Mouse (Mus musculus) limb, embryonic 14.5 days (tissue): ENCODE data around the gene Sox5. TPM values are rescaled to one million over a fixed set of nuclear protein-coding genes. Genes with fewer than 3 reads are reported as not detected.

ENCODE experiments used
- ATAC-seq: fragments of 200-750 bp; cut with Nextera tagmentation; 2 replicates; pipeline ENCODE4 v1.8.0; 2017; ENCODE audit warnings: low read depth, moderate number of reproducible peaks, moderate TSS enrichment; ENCODE audit not compliant: low FRiP score
- DNase-seq: peaks from one replicate; pipeline ENCODE4 v3.0.0-alpha.2; 2015; ENCODE audit warnings: low spot score
- H3K27ac ChIP-seq: fragments of 300-500 bp; sonication (generic); replicated peaks from 2 replicates; pipeline ENCODE4 v1.5.1; 2014; ENCODE audit warnings: low read depth, mild to moderate bottlenecking, low read length, moderate library complexity, mixed read lengths
- H3K27me3 ChIP-seq: fragments of 300-500 bp; sonication (generic); 2 replicates; pipeline ENCODE4 v1.6.1; 2014; ENCODE audit warnings: low read length, mixed read lengths; ENCODE audit not compliant: control insufficient read depth, insufficient read depth
- H3K36me3 ChIP-seq: fragments of 300-500 bp; sonication (generic); 2 replicates; pipeline ENCODE4 v1.6.1; 2014; ENCODE audit warnings: mild to moderate bottlenecking, low read length, moderate library complexity, mixed read lengths; ENCODE audit not compliant: control insufficient read depth, insufficient read depth
- H3K4me1 ChIP-seq: fragments of 300-500 bp; sonication (generic); 2 replicates; pipeline ENCODE4 v1.6.1; 2014; ENCODE audit warnings: antibody characterized with exemption, low read length, mixed read lengths; ENCODE audit not compliant: control insufficient read depth, insufficient read depth
- H3K4me2 ChIP-seq: fragments of 300-500 bp; sonication (generic); replicated peaks from 2 replicates; pipeline ENCODE4 v1.6.1; 2014; ENCODE audit warnings: low read depth, mild to moderate bottlenecking, low read length, moderate library complexity; ENCODE audit not compliant: severe bottlenecking
- H3K4me3 ChIP-seq: fragments of 300-500 bp; sonication (generic); replicated peaks from 2 replicates; pipeline ENCODE4 v1.5.1; 2014; ENCODE audit warnings: low read length
- H3K9ac ChIP-seq: fragments of 300-500 bp; sonication (generic); 2 replicates; pipeline ENCODE4 v1.6.1; 2014; ENCODE audit warnings: mild to moderate bottlenecking, low read depth, low read length, moderate library complexity; ENCODE audit not compliant: severe bottlenecking
- H3K9me3 ChIP-seq: fragments of 300-500 bp; sonication (generic); 2 replicates; pipeline ENCODE4 v1.6.1; 2016; ENCODE audit warnings: low read length; ENCODE audit not compliant: control insufficient read depth
- POLR2A ChIP-seq: fragments of 200-500 bp; IDR thresholded peaks from 2 replicates; pipeline ENCODE4 v1.8.0; 2012; ENCODE audit warnings: inconsistent platforms, mild to moderate bottlenecking, moderate library complexity, borderline replicate concordance; ENCODE audit not compliant: insufficient read depth, insufficient read length; ENCODE audit errors: extremely low read depth
- WGBS: fragments of 180-500 bp; shearing (Covaris S2); extraction: QIAGEN DNeasy Blood & Tissue Kit; methylation state at CpG from one replicate; pipeline ENCODE4 v1.1.7; 2014; 5-methylcytosine and 5-hydroxymethylcytosine counted together
- polyA plus RNA-seq, 2 experiments: library from polyadenylated mRNA; depleted of rRNA in 1 of 2; stranded (reverse) in 1 of 2; unstranded in 1 of 2; fragments of >200 nt; fragmentation: Nextera tagmentation in 1 of 2; extraction: Ambion mirVana in 1 of 2; gene quantifications; 2 replicates each; pipeline versions ENCODE4 v1.2.1 to v1.2.3; 2012 to 2014

Gene Sox5
- polyA plus RNA-seq, 2 experiments: 20.6 to 32.8 TPM

DNA sequence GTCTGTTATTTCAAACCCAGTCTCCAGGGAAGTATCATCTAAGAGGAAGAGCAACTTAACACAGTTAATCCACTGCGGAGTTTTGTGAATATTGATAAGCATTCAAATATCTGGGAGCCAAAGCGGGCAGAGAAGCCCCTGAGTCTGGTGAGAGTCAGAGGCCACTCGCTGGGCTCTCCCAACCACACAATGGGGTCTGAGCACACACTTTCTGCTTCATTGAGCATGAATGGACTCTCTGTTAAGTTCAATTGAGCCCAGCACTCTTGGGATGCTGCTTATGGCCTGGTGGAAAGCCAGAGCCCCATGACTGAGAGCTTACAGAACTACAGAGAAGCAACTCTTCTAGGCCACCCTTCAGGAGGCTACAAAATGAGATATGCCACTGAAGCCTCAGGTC, 221.6 kb downstream of the Sox5 start:
- TF ChIP-seq POLR2A: no peak

GRCm38 (mm10) chr6:144553476-144553875, 228.3 kb downstream of the Sox5 start:
- no peak overlapping the region for H3K27ac ChIP-seq
- no peak overlapping the region for H3K9ac ChIP-seq
- WGBS: 61% methylated on average over 6 of the region's 6 CpGs
- no peaks in the 10 kb centered on the region for H3K9me3 ChIP-seq
- DNase-seq: no peak
- no peak overlapping the region for H3K4me3 ChIP-seq
- no peaks in the 10 kb centered on the region for H3K27me3 ChIP-seq
- H3K4me1 ChIP-seq: no peaks in the 10 kb centered on the region
- H3K36me3 ChIP-seq: no peaks in the 10 kb centered on the region
- no peak for TF ChIP-seq POLR2A
- H3K4me2 ChIP-seq: no peak overlapping the region
- ATAC-seq: no peak

More for the DNA sequence above, 221.6 kb downstream of the Sox5 start:
- H3K27ac ChIP-seq: no peak overlapping the region
- WGBS: 93% methylated on average over 3 of the region's 3 CpGs
- H3K36me3 ChIP-seq: no peaks in the 10 kb centered on the region
- H3K27me3 ChIP-seq: no peaks in the 10 kb centered on the region
- ATAC-seq (no peak), DNase-seq (no peak)
- H3K9me3 ChIP-seq: no peaks in the 10 kb centered on the region
- no peak overlapping the region for H3K4me3 ChIP-seq
- no peak overlapping the region for H3K9ac ChIP-seq
- no peak overlapping the region for H3K4me2 ChIP-seq
- H3K4me1 ChIP-seq: no peaks in the 10 kb centered on the region

- H3K9me3 ChIP-seq: no peaks in the 10 kb centered on the region
- no peak overlapping the region for H3K27ac ChIP-seq
- H3K9ac ChIP-seq: no peak overlapping the region
- WGBS: 93% methylated on average over 8 of the region's 8 CpGs
- no peak for TF ChIP-seq POLR2A
- H3K4me1 ChIP-seq: no peaks in the 10 kb centered on the region
- ATAC-seq: no peak
- no peak overlapping the region for H3K4me2 ChIP-seq
- H3K4me3 ChIP-seq: no peak overlapping the region
- H3K36me3 ChIP-seq: no peaks in the 10 kb centered on the region
- no peak for DNase-seq
- no peaks in the 10 kb centered on the region for H3K27me3 ChIP-seq
Observed at GRCm38 (mm10) chr6:144548991-144549390, 232.8 kb downstream of the Sox5 start.

GRCm38 (mm10) chr6:144547141-144547540, 234.6 kb downstream of the Sox5 start:
- Histone ChIP-seq H3K36me3 (no peaks in the 10 kb centered on the region), H3K9me3 (no peaks in the 10 kb centered on the region), H3K4me3 (no peak overlapping the region), H3K27ac (no peak overlapping the region), H3K27me3 (no peaks in the 10 kb centered on the region), H3K4me2 (no peak overlapping the region), H3K9ac (no peak overlapping the region), H3K4me1 (no peaks in the 10 kb centered on the region)
- ATAC-seq (no peak), DNase-seq (no peak)
- TF ChIP-seq POLR2A: no peak

DNA sequence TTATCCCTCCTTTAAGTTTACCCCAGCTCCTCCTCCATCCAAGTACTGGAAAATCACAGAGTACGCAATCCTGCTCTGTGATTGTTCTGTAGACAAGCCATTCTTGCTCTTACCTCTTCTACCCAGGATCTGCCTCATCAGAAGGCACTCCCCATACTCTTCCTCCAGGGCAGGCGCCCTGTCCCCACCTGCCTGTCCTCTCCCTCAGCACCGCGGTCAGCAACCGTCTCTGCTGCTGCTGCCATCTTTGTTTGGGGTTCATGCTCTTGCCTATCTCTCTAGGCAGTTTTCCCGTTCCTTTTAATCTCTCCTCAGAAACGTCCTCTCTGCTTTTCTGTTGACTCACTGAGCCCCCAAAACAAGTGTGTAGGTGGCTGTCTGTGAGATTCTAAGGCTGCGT, 236.2 kb downstream of the Sox5 start:
- no peak overlapping the region for H3K9ac ChIP-seq
- ATAC-seq: no peak
- no peak for DNase-seq
- no peaks in the 10 kb centered on the region for H3K27me3 ChIP-seq
- no peaks in the 10 kb centered on the region for H3K4me1 ChIP-seq
- no peaks in the 10 kb centered on the region for H3K36me3 ChIP-seq
- H3K4me2 ChIP-seq: no peak overlapping the region
- H3K4me3 ChIP-seq: no peak overlapping the region
- no peak overlapping the region for H3K27ac ChIP-seq
- 95% methylated on average over 8 of the region's 8 CpGs for WGBS
- no peak for TF ChIP-seq POLR2A
- no peaks in the 10 kb centered on the region for H3K9me3 ChIP-seq

DNA sequence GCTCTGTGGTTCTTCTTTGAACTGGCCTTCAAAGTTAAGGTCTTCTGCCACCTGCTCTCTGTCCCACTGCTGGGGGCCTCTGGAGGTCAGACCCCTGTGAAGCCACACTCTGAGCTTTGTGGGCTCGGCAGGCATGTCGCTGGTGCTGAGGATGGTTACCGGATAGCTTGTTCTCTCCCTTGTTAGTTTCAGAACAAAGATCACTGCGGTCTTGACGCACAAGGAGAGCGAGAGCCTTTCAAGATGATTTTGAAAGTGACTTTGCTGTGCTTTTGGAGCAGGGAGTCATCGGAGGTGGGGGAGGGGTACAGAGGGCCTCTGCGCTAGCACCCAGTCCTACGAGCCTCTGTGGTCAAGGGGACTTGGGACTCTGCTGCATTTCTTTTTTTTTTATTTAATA, 240.5 kb downstream of the Sox5 start:
- Histone ChIP-seq H3K36me3 (no peaks in the 10 kb centered on the region), H3K4me1 (no peaks in the 10 kb centered on the region), H3K4me2 (no peak overlapping the region), H3K27me3 (no peaks in the 10 kb centered on the region), H3K4me3 (no peak overlapping the region), H3K9ac (no peak overlapping the region), H3K9me3 (no peaks in the 10 kb centered on the region), H3K27ac (no peak overlapping the region)
- DNase-seq (no peak), ATAC-seq (no peak)
- TF ChIP-seq POLR2A: no peak
- 92% methylated on average over 9 of the region's 9 CpGs for WGBS
